ENCODE assay signal across 16 mouse cellular contexts in genomic region chr1:152791269-152791668, GRCm38 (mm10). TPM values are rescaled to one million over a fixed set of nuclear protein-coding genes. Genes with fewer than 3 reads are reported as not detected.
DNase-seq lines count a peak whose midpoint lies in the region; ATAC-seq and TF ChIP-seq lines count a peak whose summit lies in the region.
"Had no signal": no experiment of that assay in that cellular context is flagged by ENCODE, and none has a peak within 500 bp of the region (broad histone marks: within the 10 kb centered on the region; RNA-seq: fewer than 3 reads in every experiment).

No protein-coding gene starts in this region.

- TF ChIP-seq RAD21 in MEL (IDR thresholded peaks at IDR 0.05; ENCODE audit: low read depth, low read length) = no peak

- H3K4me1 ChIP-seq in kidney, postnatal 0 days (replicated peaks; ENCODE audit: insufficient read depth, low read length) = peaks cover 7% of the 10 kb centered on the region
- peaks cover 11 to 34% of the 10 kb centered on the region in 2 experiments for H3K4me1 ChIP-seq in MEL (ENCODE audit: control insufficient read depth in 1 of 2, insufficient read depth in 2 of 2, low read length in 2 of 2)
- peaks cover 15% of the 10 kb centered on the region for H3K4me1 ChIP-seq in intestine, embryonic 16.5 days (ENCODE audit: control insufficient read depth, insufficient read depth, low read length)
- peaks cover 19% of the 10 kb centered on the region for H3K4me1 ChIP-seq in hindbrain, embryonic 13.5 days (replicated peaks)

- H3K27me3 ChIP-seq in kidney, postnatal 0 days (ENCODE audit: insufficient read depth, low read length) = no peaks in the 10 kb centered on the region
- H3K27me3 ChIP-seq in MEL (ENCODE audit: control insufficient read depth in 1 of 2, insufficient read depth in 2 of 2, low read length in 2 of 2) = no peaks in the 10 kb centered on the region
- H3K27me3 ChIP-seq in intestine, embryonic 16.5 days (replicated peaks; ENCODE audit: control insufficient read depth, insufficient read depth, low read length) = no peaks in the 10 kb centered on the region
- H3K27me3 ChIP-seq in hindbrain, embryonic 13.5 days = no peaks in the 10 kb centered on the region

- H3K4me3 ChIP-seq in gastrocnemius, adult 2 months = no peak overlapping the region
- H3K4me3 ChIP-seq in kidney, postnatal 0 days (replicated peaks; ENCODE audit: low read depth, low read length) = no peak overlapping the region
- H3K4me3 ChIP-seq in MEL (ENCODE audit: control insufficient read depth in 1 of 2, insufficient read depth in 1 of 2, low read depth in 2 of 2, low read length in 2 of 2) = no peak overlapping the region
- H3K4me3 ChIP-seq in intestine, embryonic 16.5 days (ENCODE audit: low read length) = no peak overlapping the region
- H3K4me3 ChIP-seq in hindbrain, embryonic 13.5 days = no peak overlapping the region

- no peak for TF ChIP-seq EP300 in MEL (IDR thresholded peaks at IDR 0.05; ENCODE audit: low read depth in 1 of 2, low read length in 2 of 2)

- H3K36me3 ChIP-seq in kidney, postnatal 0 days (ENCODE audit: insufficient read depth, low read length) = no peaks in the 10 kb centered on the region
- peaks cover 0 to 18% of the 10 kb centered on the region in 2 experiments; a peak in 2 of 4 replicates for H3K36me3 ChIP-seq in MEL (ENCODE audit: control insufficient read depth in 1 of 2, insufficient read depth in 2 of 2, low read length in 2 of 2)
- no peaks in the 10 kb centered on the region for H3K36me3 ChIP-seq in intestine, embryonic 16.5 days (ENCODE audit: control insufficient read depth, insufficient read depth, low read length)
- no peaks in the 10 kb centered on the region for H3K36me3 ChIP-seq in hindbrain, embryonic 13.5 days

- H3K9me3 ChIP-seq in kidney, postnatal 0 days (replicated peaks; ENCODE audit: low read length) = no peaks in the 10 kb centered on the region
- no peaks in the 10 kb centered on the region for H3K9me3 ChIP-seq in MEL (replicated peaks; ENCODE audit: insufficient read depth, low read length)
- H3K9me3 ChIP-seq in intestine, embryonic 16.5 days (ENCODE audit: control insufficient read depth, low read length) = no peaks in the 10 kb centered on the region
- no peaks in the 10 kb centered on the region for H3K9me3 ChIP-seq in hindbrain, embryonic 13.5 days

- 0 out of 2 replicates have a peak overlapping the region, but pooled peaks have one; percentile 8 for H3K27ac ChIP-seq in gastrocnemius, adult 2 months
- H3K27ac ChIP-seq in kidney, postnatal 0 days = peak overlapping the region; percentile 72
- peak overlapping the region; percentile 17; the same call in 1 of the 2 replicates for H3K27ac ChIP-seq in MEL (ENCODE audit: control insufficient read depth, low read depth, low read length)
- peak overlapping the region; percentile 10 for H3K27ac ChIP-seq in intestine, embryonic 16.5 days (ENCODE audit: low read length)
- H3K27ac ChIP-seq in hindbrain, embryonic 13.5 days = no peak overlapping the region
- H3K27ac ChIP-seq: hindbrain, embryonic 14.5 days had no signal

- 37% methylated on average over 4 of the region's 4 CpGs for WGBS in kidney, postnatal 0 days
- WGBS in intestine, embryonic 16.5 days = 32% methylated on average over 4 of the region's 4 CpGs
- 31% methylated on average over 4 of the region's 4 CpGs for WGBS in hindbrain, embryonic 13.5 days

- intact Hi-C loops in gastrocnemius, adult 2 months (cut with DNase I) = loop anchor here (2.0 to 10.0 kb wide), 3 partner anchors 112 to 594 kb away; partner anchors contain the start of gene Smg7

- no peaks in the 10 kb centered on the region for H3K79me2 ChIP-seq in MEL (ENCODE audit: control insufficient read depth, insufficient read depth, low read length, poor library complexity)

- DNase-seq in gastrocnemius, adult 2 months = no peak
- DNase-seq in gastrocnemius, postnatal 10 days = no peak
- peak; percentile 71 for DNase-seq in kidney, postnatal 0 days (ENCODE audit: low spot score)
- DNase-seq in kidney, adult 11 months = no peak
- no peak for DNase-seq in MEL (ENCODE audit: low read depth, low spot score)
- DNase-seq in cerebellum, adult 11-12 months = no peak
- DNase-seq: liver, postnatal 0 days; midbrain, embryonic 14.5 days had no signal

- no peak overlapping the region for H3K9ac ChIP-seq in kidney, postnatal 0 days (ENCODE audit: low read depth, low read length)
- H3K9ac ChIP-seq in MEL (ENCODE audit: control insufficient read depth, low read depth, low read length, poor library complexity, severe bottlenecking) = no peak overlapping the region
- H3K9ac ChIP-seq in intestine, embryonic 16.5 days (ENCODE audit: low read depth, low read length) = no peak overlapping the region
- no peak overlapping the region for H3K9ac ChIP-seq in hindbrain, embryonic 13.5 days
- H3K9ac ChIP-seq: hindbrain, embryonic 14.5 days; liver, postnatal 0 days had no signal

- no peak for TF ChIP-seq POLR2A in MEL (IDR thresholded peaks at IDR 0.05; ENCODE audit: control insufficient read depth in 1 of 2, insufficient read depth in 1 of 2, low read depth in 1 of 2, low read length in 2 of 2, poor library complexity in 1 of 2)

- peak overlapping the region; percentile 13; the same call in 1 of the 2 replicates for H3K4me2 ChIP-seq in kidney, postnatal 0 days (ENCODE audit: low read length)
- no peak overlapping the region for H3K4me2 ChIP-seq in intestine, embryonic 16.5 days (ENCODE audit: low read depth, low read length)
- no peak overlapping the region for H3K4me2 ChIP-seq in hindbrain, embryonic 13.5 days
- H3K4me2 ChIP-seq: hindbrain, embryonic 14.5 days had no signal

- peak; percentile 57; the same call in 1 of the 2 replicates for ATAC-seq in kidney, postnatal 0 days (replicated peaks; ENCODE audit: low FRiP score, low read depth)
- peak; percentile 26; the same call in 1 of the 2 replicates for ATAC-seq in intestine, embryonic 16.5 days
- no peak for ATAC-seq in hindbrain, embryonic 13.5 days (ENCODE audit: low FRiP score)

- no peak for TF ChIP-seq CTCF in gastrocnemius, adult 2 months (IDR thresholded peaks at IDR 0.05)
- no peak for TF ChIP-seq CTCF in kidney, postnatal 0 days (IDR thresholded peaks at IDR 0.05; ENCODE audit: low read depth)
- TF ChIP-seq CTCF in MEL (IDR thresholded peaks at IDR 0.05 in 2 of 3, conservative IDR thresholded peaks at IDR 0.05 in 1 of 3; ENCODE audit: control insufficient read depth in 1 of 3, insufficient read depth in 1 of 3, low read depth in 2 of 3, low read length in 3 of 3, poor library complexity in 1 of 3, severe bottlenecking in 1 of 3) = no peak

TF ChIP-seq in MEL, 35 proteins besides CTCF, POLR2A, EP300 and RAD21 (continues in another document):
- TF ChIP-seq MYB (IDR thresholded peaks at IDR 0.05; ENCODE audit: low read depth, low read length) = no peak
- no peak for TF ChIP-seq USF1 (IDR thresholded peaks at IDR 0.05; ENCODE audit: low read depth, low read length)
- TF ChIP-seq KAT2A (conservative IDR thresholded peaks at IDR 0.05; ENCODE audit: low read depth, low read length) = no peak
- no peak for TF ChIP-seq MAFK (IDR thresholded peaks at IDR 0.05; ENCODE audit: borderline replicate concordance, low read depth, low read length)
- TF ChIP-seq SIN3A (IDR thresholded peaks at IDR 0.05; ENCODE audit: low read length) = no peak
- no peak for TF ChIP-seq HCFC1 (IDR thresholded peaks at IDR 0.05; ENCODE audit: low read depth, low read length)
- TF ChIP-seq BHLHE40 (IDR thresholded peaks at IDR 0.05; ENCODE audit: borderline replicate concordance, low read depth, low read length) = no peak
- TF ChIP-seq ZC3H11A (IDR thresholded peaks at IDR 0.05; ENCODE audit: low read depth, low read length) = no peak

RNA-seq across cellular contexts. Expression of gene Ncf2, which starts 8.7 kb away (rescaled TPM):
- under 1 TPM; 0.67 to 0.87 TPM for total RNA-seq in gastrocnemius, adult 2 months (2021)
- total RNA-seq in gastrocnemius, postnatal 10 days (2021) = 1 to 10 TPM; 2.5 to 2.8 TPM
- polyA plus RNA-seq in kidney, postnatal 0 days (2015; fragmentation: Nextera tagmentation; extraction: Ambion mirVana) = 7.3 and 8.3 TPM in 2 replicates
- total RNA-seq in MEL (2012; rRNA removed) = 35.0 and 41.8 TPM in 2 replicates
- polyA plus RNA-seq in MEL (2012; ENCODE audit: insufficient read depth in 1 of 2, insufficient read length in 2 of 2, low read depth in 1 of 2, low replicate concordance in 2 of 2, missing spikeins in 1 of 2) = 10 to 100 TPM in 1 of 2 experiments, not detected in 1; 49.2 TPM
- 10.6 and 13.0 TPM in 2 replicates for polyA plus RNA-seq in intestine, embryonic 16.5 days (2015; fragmentation: Nextera tagmentation; extraction: Ambion mirVana)
- polyA plus RNA-seq in hindbrain, embryonic 13.5 days (2015; fragmentation: Nextera tagmentation; extraction: Ambion mirVana) = 2.5 and 3.4 TPM in 2 replicates

RNA-seq across cellular contexts. Expression of gene Arpc5, which starts 24.9 kb away (rescaled TPM):
- 10 to 100 TPM in 1 of 2 experiments, 1 to 10 TPM in 1; 9.4 to 11.5 TPM for total RNA-seq in gastrocnemius, adult 2 months (2021)
- total RNA-seq in gastrocnemius, postnatal 10 days (2021) = 10 to 100 TPM; 38.2 to 49.0 TPM
- polyA plus RNA-seq in kidney, postnatal 0 days (2015; fragmentation: Nextera tagmentation; extraction: Ambion mirVana) = 294 and 307 TPM in 2 replicates
- total RNA-seq in MEL (2012; rRNA removed) = 117 and 119 TPM in 2 replicates
- polyA plus RNA-seq in MEL (2012; ENCODE audit: insufficient read depth in 1 of 2, insufficient read length in 2 of 2, low read depth in 1 of 2, low replicate concordance in 2 of 2, missing spikeins in 1 of 2) = 100 to 1,000 TPM in 1 of 2 experiments, not detected in 1; 145 TPM
- 372 and 389 TPM in 2 replicates for polyA plus RNA-seq in intestine, embryonic 16.5 days (2015; fragmentation: Nextera tagmentation; extraction: Ambion mirVana)
- 343 and 364 TPM in 2 replicates for polyA plus RNA-seq in hindbrain, embryonic 13.5 days (2015; fragmentation: Nextera tagmentation; extraction: Ambion mirVana)

RNA-seq across cellular contexts. Expression of gene Rgl1, which starts 25.1 kb away (rescaled TPM):
- 10 to 100 TPM in 1 of 2 experiments, 1 to 10 TPM in 1; 9.7 to 10.2 TPM for total RNA-seq in gastrocnemius, adult 2 months (2021)
- total RNA-seq in gastrocnemius, postnatal 10 days (2021) = 10 to 100 TPM; 29.3 to 37.1 TPM
- 59.4 and 60.9 TPM in 2 replicates for polyA plus RNA-seq in kidney, postnatal 0 days (2015; fragmentation: Nextera tagmentation; extraction: Ambion mirVana)
- total RNA-seq in MEL (2012; rRNA removed) = 0.12 and 0.36 TPM in 2 replicates
- polyA plus RNA-seq in MEL (2012; ENCODE audit: insufficient read depth in 1 of 2, insufficient read length in 2 of 2, low read depth in 1 of 2, low replicate concordance in 2 of 2, missing spikeins in 1 of 2) = under 1 TPM in 1 of 2 experiments, not detected in 1; 0.39 TPM
- 45.4 and 45.8 TPM in 2 replicates for polyA plus RNA-seq in intestine, embryonic 16.5 days (2015; fragmentation: Nextera tagmentation; extraction: Ambion mirVana)
- 19.8 and 24.0 TPM in 2 replicates for polyA plus RNA-seq in hindbrain, embryonic 13.5 days (2015; fragmentation: Nextera tagmentation; extraction: Ambion mirVana)

RNA-seq across cellular contexts. Expression of gene Apobec4, which starts 40.9 kb away (rescaled TPM):
- not detected for total RNA-seq in gastrocnemius, adult 2 months (2021)
- not detected for total RNA-seq in gastrocnemius, postnatal 10 days (2021)
- polyA plus RNA-seq in kidney, postnatal 0 days (2015; fragmentation: Nextera tagmentation; extraction: Ambion mirVana) = not detected in 2 replicates
- not detected in 2 replicates for total RNA-seq in MEL (2012; rRNA removed)
- polyA plus RNA-seq in MEL (2012; ENCODE audit: insufficient read depth in 1 of 2, insufficient read length in 2 of 2, low read depth in 1 of 2, low replicate concordance in 2 of 2, missing spikeins in 1 of 2) = not detected
- not detected in 2 replicates for polyA plus RNA-seq in intestine, embryonic 16.5 days (2015; fragmentation: Nextera tagmentation; extraction: Ambion mirVana)
- not detected in 2 replicates for polyA plus RNA-seq in hindbrain, embryonic 13.5 days (2015; fragmentation: Nextera tagmentation; extraction: Ambion mirVana)
- total RNA-seq: common myeloid progenitor, adult 5-6 weeks; left cerebral cortex, postnatal 14 days; neutrophil, adult 5-6 weeks had no signal
- polyA plus RNA-seq: C2C12; liver, postnatal 0 days; midbrain, embryonic 14.5 days; stomach, embryonic 14.5 days had no signal

Comparison
In these comparisons a context has a peak if more than half of its experiments do, and no peak if none do; other contexts are left out.
1. RNA of gene Rgl1, which starts 25.1 kb away (polyA plus RNA-seq): 59.4 to 60.9 TPM in kidney, postnatal 0 days, 45.4 to 45.8 TPM in intestine, embryonic 16.5 days and 19.8 to 24.0 TPM in hindbrain, embryonic 13.5 days; 0.39 TPM in MEL; every median in the first group is over 10 times any median in the second.